Mouse (Mus musculus) forebrain, embryonic 12.5 days (tissue): ENCODE data around the gene Gnat1. TPM values are rescaled to one million over a fixed set of nuclear protein-coding genes. Genes with fewer than 3 reads are reported as not detected.
A peak's percentile ranks its signal among the peaks of the same experiment; 100 is the strongest.

Experiments used
- ATAC-seq: fragments of 200-750 bp; cut with Nextera tagmentation; 2 replicates; pipeline ENCODE4 v1.8.0; 2017; ENCODE audit warnings: moderate TSS enrichment; ENCODE audit not compliant: low FRiP score
- H3K27ac ChIP-seq: fragments of 300-500 bp; sonication (generic); 2 replicates; pipeline ENCODE4 v1.5.1; 2016; ENCODE audit warnings: mild to moderate bottlenecking
- H3K27me3 ChIP-seq: fragments of 300-500 bp; sonication (generic); 2 replicates; pipeline ENCODE4 v1.6.1; 2016; ENCODE audit warnings: mild to moderate bottlenecking
- H3K36me3 ChIP-seq: fragments of 300-500 bp; sonication (generic); replicated peaks from 2 replicates; pipeline ENCODE4 v1.6.1; 2016; ENCODE audit warnings: mild to moderate bottlenecking
- H3K4me1 ChIP-seq: fragments of 300-500 bp; sonication (generic); 2 replicates; pipeline ENCODE4 v1.6.1; 2016
- H3K4me2 ChIP-seq: fragments of 300-500 bp; sonication (generic); 2 replicates; pipeline ENCODE4 v1.6.1; 2016; ENCODE audit warnings: mild to moderate bottlenecking, moderate library complexity
- H3K4me3 ChIP-seq: fragments of 300-500 bp; sonication (generic); replicated peaks from 2 replicates; pipeline ENCODE4 v1.5.1; 2016; ENCODE audit warnings: mild to moderate bottlenecking
- H3K9ac ChIP-seq: fragments of 300-500 bp; sonication (generic); 2 replicates; pipeline ENCODE4 v1.6.1; 2016; ENCODE audit warnings: mild to moderate bottlenecking
- H3K9me3 ChIP-seq: fragments of 300-500 bp; sonication (generic); 2 replicates; pipeline ENCODE4 v1.6.1; 2016
- WGBS: fragments of 180-500 bp; shearing (Covaris S2); methylation state at CpG from one replicate; pipeline ENCODE4 v1.1.7; 2016; 5-methylcytosine and 5-hydroxymethylcytosine counted together
- polyA plus RNA-seq: library from polyadenylated mRNA; unstranded; fragments of >200 nt; fragmentation: Nextera tagmentation; extraction: Ambion mirVana; gene quantifications from 2 replicates; pipeline ENCODE4 v1.2.1, GENCODE M21; 2016

Gnat1 gene
- polyA plus RNA-seq, 1 experiment from 2014 or later: 2.1 TPM

DNA sequence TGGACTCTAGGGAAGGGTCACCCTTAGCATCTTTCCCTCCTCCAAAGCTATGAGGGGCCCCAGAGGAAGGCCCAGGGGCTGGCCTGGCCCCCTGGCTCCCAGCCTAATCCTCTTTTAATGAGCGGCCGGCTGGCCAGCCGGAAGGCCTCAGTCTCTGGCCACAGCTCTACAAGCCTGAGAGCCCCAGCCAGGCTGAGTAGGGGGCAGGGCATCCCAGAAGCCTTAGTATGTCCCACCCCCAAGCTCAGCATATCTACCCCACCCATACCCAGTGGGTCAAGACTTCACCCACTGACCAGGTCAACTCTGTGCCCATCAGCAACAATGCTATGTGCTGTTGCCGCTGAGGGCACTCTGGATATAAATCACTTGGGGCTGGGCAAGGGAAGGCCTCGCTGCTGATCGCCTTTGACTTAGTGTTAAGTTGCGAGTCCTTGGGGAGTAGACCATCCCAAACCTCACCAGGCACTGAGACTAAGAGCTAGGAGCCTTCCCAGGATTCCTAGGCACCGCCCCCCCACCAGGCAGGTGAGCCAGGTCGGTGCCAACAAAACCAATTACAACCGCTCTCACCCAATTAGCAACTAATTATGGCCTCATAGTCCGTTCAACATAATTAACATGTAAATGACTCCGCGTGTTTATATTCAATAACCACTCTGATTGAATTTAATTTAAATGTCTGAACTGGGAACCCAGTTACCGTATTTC lies 18.5 kb upstream of the Gnat1 start:
- Histone ChIP-seq H3K9ac (0 out of 2 replicates have a peak overlapping the region, but pooled peaks have one; percentile 14), H3K27ac (peak overlapping the region; percentile 42; the same call in 1 of the 2 replicates), H3K4me2 (peak overlapping the region; percentile 31), H3K36me3 (0 out of 2 replicates have a peak, but pooled peaks cover 8% of the 10 kb centered on the region), H3K4me1 (peaks cover 93% of the 10 kb centered on the region), H3K4me3 (0 out of 2 replicates have a peak overlapping the region, but pooled peaks have one; percentile 5), H3K27me3 (peaks cover 29% of the 10 kb centered on the region), H3K9me3 (no peaks in the 10 kb centered on the region)
- ATAC-seq: peak; percentile 39; the same call in 1 of the 2 replicates
- 5% methylated on average over 14 of the region's 14 CpGs for WGBS

DNA sequence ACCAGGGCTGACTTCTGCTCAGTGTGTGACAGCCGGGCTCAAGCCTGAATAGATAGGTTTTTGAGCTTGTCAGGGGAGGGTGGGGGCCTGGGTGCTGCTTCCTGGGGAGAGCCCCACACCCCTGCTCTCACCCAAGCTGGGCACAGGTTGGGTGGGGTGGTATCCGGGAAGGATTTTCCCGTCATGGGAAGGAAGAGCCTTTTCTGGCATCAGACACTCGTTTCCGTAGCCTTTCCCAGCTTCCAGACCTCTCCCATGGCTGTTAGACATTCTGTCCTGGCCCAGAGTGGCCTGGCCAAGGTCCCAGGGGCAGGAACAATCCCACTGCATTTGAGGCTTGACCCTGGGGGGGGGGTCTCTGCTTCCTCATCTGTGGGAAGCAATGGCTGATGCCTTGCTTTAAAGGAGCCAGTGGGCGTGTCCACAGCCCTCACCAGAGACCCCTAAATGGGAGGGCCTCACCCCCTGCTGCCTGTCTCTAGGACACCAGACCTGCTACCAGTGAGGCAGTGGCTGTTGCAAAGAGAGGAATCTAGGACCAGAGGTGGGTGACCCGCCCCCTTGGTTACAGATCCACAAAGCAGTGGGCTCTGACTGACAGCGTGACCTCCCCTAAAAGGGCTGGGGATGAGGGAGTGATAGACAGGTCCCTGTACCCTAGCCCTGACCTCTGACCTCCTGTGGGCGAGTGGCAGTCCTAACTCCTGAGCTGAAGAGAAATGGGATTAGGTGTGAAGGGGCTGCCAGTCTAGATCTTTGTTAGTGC lies 17.5 kb upstream of the Gnat1 start:
- Histone ChIP-seq H3K27me3 (peaks cover 23% of the 10 kb centered on the region), H3K9ac (no peak overlapping the region), H3K4me3 (no peak overlapping the region), H3K4me2 (peak overlapping the region; percentile 31), H3K9me3 (no peaks in the 10 kb centered on the region), H3K4me1 (peaks cover 87% of the 10 kb centered on the region), H3K27ac (0 out of 2 replicates have a peak overlapping the region, but pooled peaks have one; percentile 11), H3K36me3 (0 out of 2 replicates have a peak, but pooled peaks cover 5% of the 10 kb centered on the region)
- WGBS: 13% methylated on average over 9 of the region's 9 CpGs
- ATAC-seq: no peak

DNA sequence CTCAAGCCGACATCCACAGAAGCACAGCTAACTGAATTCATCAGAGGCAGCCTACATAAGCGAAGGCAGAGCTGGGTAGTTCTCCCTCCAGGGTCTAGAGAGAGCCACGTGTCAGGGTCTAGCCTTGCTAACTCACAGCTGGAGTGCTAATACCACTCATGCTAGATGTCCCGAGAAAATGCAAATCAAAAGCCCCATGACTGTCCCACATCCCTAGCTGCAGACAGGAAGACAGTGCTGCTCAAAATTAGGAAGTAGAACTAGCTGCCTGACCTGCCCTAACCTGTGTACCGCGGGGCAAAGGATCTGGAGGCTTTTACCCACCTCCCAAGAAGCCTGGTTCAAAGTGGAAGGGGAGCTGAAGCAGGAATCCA lies 16.6 kb upstream of the Gnat1 start:
- 42% methylated on average over 6 of the region's 6 CpGs for WGBS
- ATAC-seq: no peak
- no peak overlapping the region for H3K27ac ChIP-seq
- peaks cover 23% of the 10 kb centered on the region for H3K27me3 ChIP-seq
- H3K9ac ChIP-seq: no peak overlapping the region
- no peak overlapping the region for H3K4me2 ChIP-seq
- H3K4me3 ChIP-seq: no peak overlapping the region
- no peaks in the 10 kb centered on the region for H3K9me3 ChIP-seq
- peaks cover 14% of the 10 kb centered on the region; the same call in 1 of the 2 replicates for H3K36me3 ChIP-seq
- H3K4me1 ChIP-seq: peaks cover 77% of the 10 kb centered on the region

DNA sequence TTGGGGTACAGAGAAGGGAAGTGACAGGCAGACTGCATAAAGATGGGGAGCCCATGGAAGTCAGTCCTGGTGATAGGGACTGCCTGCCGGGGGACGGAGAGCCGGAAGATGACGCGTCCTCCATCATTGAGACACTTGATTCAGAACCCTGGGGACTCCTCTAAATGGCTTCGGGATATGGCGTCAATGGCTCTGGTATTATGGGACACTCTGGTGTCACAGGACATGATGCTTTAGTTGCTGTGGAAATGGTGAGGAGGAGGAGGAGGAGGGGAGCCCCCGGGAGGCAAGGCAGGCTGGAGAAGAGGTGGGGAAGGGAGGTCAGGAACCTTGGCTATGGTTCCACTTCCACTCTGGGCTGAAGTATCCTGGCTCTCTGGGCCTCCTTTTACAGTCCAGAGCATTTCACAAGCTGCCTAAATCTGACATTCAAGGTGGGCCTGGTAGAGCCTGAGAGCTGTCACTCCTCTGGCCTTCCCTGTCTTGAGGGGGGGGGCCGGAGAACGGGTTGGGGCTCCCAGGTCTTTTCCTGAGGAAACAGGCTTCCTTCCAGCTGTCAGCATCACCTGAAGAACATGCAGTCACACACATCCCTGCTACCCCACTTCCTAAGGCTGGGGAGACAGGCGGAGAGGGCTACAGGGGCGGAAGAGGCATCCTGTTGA lies 16.1 kb upstream of the Gnat1 start:
- Histone ChIP-seq H3K27me3 (peaks cover 18% of the 10 kb centered on the region), H3K9ac (no peak overlapping the region), H3K4me3 (no peak overlapping the region), H3K36me3 (peaks cover 19% of the 10 kb centered on the region; the same call in 1 of the 2 replicates), H3K27ac (no peak overlapping the region), H3K4me1 (peaks cover 72% of the 10 kb centered on the region), H3K4me2 (no peak overlapping the region), H3K9me3 (no peaks in the 10 kb centered on the region)
- WGBS: 91% methylated on average over 12 of the region's 12 CpGs
- no peak for ATAC-seq

DNA sequence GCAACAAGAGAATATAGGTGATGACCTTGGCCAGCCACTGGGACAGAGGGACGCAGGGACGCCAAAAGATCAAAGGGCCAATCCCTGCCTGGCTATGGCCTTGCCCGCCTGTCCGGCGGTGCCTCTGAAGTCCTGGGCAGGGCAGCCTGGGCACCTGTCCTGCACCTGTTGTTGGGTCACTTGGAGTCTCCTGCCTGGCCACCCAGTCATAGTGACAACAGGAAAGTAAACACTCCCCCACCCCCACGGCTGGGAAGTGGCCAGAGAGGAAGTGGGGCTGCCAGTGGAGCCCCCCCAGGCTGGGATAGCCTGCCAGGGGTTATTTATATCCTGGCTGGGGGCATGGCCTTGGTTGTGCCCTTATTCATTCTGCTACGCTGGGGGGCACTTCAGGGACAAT lies 15.1 kb upstream of the Gnat1 start:
- Histone ChIP-seq H3K27ac (no peak overlapping the region), H3K4me2 (no peak overlapping the region), H3K9ac (no peak overlapping the region), H3K9me3 (no peaks in the 10 kb centered on the region), H3K4me3 (no peak overlapping the region), H3K27me3 (0 out of 2 replicates have a peak, but pooled peaks cover 12% of the 10 kb centered on the region), H3K36me3 (peaks cover 27% of the 10 kb centered on the region; the same call in 1 of the 2 replicates), H3K4me1 (peaks cover 63% of the 10 kb centered on the region)
- ATAC-seq: no peak
- 74% methylated on average over 7 of the region's 7 CpGs for WGBS

DNA sequence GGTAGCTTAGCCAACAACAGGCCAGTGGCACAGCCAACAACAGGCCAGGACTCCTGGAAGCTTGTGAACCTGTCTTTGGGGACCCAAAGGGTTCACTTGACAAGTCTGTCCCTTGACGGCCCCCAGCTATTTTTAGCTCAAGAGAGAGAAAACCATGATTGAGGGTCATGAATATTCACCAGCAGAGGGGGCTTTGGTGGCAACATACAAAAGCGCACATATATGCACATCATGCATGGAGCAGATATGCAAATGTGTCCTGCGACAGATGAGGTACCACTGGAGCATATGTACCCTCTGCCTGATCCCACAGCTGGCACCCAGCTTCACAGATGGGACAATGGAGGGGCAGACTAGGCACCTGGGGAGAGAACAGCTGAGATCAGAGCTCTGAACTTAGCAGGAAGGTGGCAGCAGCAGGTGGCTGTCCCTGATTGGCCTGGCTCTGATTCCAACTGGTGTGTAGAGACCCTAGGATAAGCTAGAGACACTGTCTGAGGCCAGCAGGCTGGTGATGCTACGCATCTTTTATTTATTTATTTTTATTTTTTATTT lies 14.0 kb upstream of the Gnat1 start:
- Histone ChIP-seq H3K9ac (no peak overlapping the region), H3K4me3 (no peak overlapping the region), H3K27me3 (0 out of 2 replicates have a peak, but pooled peaks cover 12% of the 10 kb centered on the region), H3K27ac (no peak overlapping the region), H3K9me3 (no peaks in the 10 kb centered on the region), H3K36me3 (peaks cover 31% of the 10 kb centered on the region; the same call in 1 of the 2 replicates), H3K4me2 (no peak overlapping the region), H3K4me1 (peaks cover 52% of the 10 kb centered on the region)
- 59% methylated on average over 4 of the region's 4 CpGs for WGBS
- ATAC-seq: no peak

DNA sequence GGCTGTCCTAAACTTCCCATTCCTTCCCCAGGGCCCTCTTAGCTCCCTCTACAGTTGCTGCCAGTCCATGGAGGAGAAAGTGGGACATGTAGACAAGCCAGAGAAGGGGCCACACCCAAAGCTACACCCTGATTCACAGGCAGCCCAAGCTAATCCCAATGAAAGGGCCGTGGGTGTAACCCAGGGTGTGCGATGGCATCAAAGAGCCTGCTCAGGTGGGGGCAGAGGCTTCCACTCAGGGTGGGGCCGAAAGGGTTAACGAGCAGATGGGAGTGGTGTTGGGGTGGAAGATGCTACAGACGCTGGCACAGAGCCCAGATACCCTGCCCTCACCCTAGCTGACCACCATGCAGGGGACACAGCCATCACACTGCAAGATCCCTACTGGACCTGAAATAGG lies 13.3 kb upstream of the Gnat1 start:
- Histone ChIP-seq H3K4me2 (no peak overlapping the region), H3K27me3 (0 out of 2 replicates have a peak, but pooled peaks cover 12% of the 10 kb centered on the region), H3K36me3 (peaks cover 36% of the 10 kb centered on the region), H3K9ac (no peak overlapping the region), H3K4me1 (peaks cover 44% of the 10 kb centered on the region), H3K4me3 (no peak overlapping the region), H3K9me3 (no peaks in the 10 kb centered on the region), H3K27ac (no peak overlapping the region)
- ATAC-seq: no peak
- 74% methylated on average over 5 of the region's 5 CpGs for WGBS

DNA sequence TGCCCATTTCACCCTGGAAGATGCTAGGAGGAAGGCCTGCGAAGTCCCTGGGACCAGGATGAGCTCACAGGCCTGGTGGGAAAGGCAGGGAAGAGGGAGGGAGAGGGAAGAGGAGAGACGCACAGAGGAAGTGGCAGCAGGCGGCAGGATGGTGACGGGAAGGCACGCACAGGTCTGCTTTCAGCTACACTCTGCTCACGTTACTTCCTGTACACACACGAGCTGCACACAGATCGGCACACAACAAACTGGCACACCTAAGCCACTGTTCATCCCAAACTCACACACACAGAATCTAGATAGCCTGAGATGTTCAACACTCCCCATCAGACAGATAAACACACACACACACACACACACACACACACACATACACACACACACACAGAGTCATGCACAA lies 10.9 kb upstream of the Gnat1 start:
- no peak overlapping the region for H3K4me3 ChIP-seq
- WGBS: 87% methylated on average over 8 of the region's 8 CpGs
- H3K36me3 ChIP-seq: peaks cover 43% of the 10 kb centered on the region
- H3K9me3 ChIP-seq: no peaks in the 10 kb centered on the region
- ATAC-seq: no peak
- no peak overlapping the region for H3K9ac ChIP-seq
- H3K4me1 ChIP-seq: peaks cover 20% of the 10 kb centered on the region
- 0 out of 2 replicates have a peak, but pooled peaks cover 6% of the 10 kb centered on the region for H3K27me3 ChIP-seq
- H3K4me2 ChIP-seq: no peak overlapping the region
- no peak overlapping the region for H3K27ac ChIP-seq

DNA sequence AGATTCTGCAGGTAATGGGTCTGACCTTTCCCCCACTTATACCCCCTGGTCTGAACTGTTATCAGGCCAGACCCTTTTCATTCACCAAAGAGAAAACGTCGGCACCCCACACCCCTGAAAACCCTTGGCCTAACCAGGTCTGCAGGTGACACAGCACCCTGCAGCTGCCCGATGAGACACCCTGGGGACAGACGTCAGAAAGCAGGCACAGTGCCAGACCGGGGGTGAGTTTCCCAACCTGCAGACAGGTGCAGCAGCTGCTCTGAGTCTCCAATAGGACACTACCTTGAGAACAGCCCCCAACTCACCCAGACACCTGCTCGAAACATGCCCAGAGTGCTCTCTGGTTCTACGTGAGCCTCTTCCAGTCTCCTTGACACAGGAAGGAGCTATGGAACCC lies 9.4 kb upstream of the Gnat1 start:
- 84% methylated on average over 7 of the region's 7 CpGs for WGBS
- Histone ChIP-seq H3K27ac (no peak overlapping the region), H3K4me3 (no peak overlapping the region), H3K4me1 (peaks cover 11% of the 10 kb centered on the region), H3K9ac (no peak overlapping the region), H3K27me3 (no peaks in the 10 kb centered on the region), H3K4me2 (no peak overlapping the region), H3K9me3 (no peaks in the 10 kb centered on the region), H3K36me3 (peaks cover 53% of the 10 kb centered on the region)
- no peak for ATAC-seq

DNA sequence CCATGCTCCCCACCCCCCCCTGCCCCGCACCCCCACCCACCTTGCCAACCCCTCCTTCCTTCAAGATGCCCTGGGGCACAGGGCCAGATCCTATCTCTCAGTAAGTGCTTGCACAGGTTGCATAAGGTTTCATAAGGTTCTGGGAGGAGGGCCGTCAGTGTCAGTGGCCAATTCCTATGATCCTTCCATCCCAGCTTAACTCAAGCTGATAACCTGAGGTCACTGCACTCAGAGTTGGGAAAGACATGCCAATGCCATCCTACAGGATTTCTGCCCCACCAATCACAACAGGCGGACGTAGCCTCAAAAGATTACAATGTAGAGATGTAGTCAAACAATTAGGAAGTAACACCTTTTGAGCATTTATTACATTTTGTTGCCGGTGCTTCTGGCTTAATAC lies 8.9 kb upstream of the Gnat1 start:
- H3K4me1 ChIP-seq: peaks cover 8% of the 10 kb centered on the region
- H3K4me3 ChIP-seq: no peak overlapping the region
- H3K9me3 ChIP-seq: no peaks in the 10 kb centered on the region
- H3K36me3 ChIP-seq: peaks cover 53% of the 10 kb centered on the region
- ATAC-seq: no peak
- H3K9ac ChIP-seq: no peak overlapping the region
- 93% methylated on average over 5 of the region's 5 CpGs for WGBS
- no peaks in the 10 kb centered on the region for H3K27me3 ChIP-seq
- no peak overlapping the region for H3K4me2 ChIP-seq
- H3K27ac ChIP-seq: no peak overlapping the region

DNA sequence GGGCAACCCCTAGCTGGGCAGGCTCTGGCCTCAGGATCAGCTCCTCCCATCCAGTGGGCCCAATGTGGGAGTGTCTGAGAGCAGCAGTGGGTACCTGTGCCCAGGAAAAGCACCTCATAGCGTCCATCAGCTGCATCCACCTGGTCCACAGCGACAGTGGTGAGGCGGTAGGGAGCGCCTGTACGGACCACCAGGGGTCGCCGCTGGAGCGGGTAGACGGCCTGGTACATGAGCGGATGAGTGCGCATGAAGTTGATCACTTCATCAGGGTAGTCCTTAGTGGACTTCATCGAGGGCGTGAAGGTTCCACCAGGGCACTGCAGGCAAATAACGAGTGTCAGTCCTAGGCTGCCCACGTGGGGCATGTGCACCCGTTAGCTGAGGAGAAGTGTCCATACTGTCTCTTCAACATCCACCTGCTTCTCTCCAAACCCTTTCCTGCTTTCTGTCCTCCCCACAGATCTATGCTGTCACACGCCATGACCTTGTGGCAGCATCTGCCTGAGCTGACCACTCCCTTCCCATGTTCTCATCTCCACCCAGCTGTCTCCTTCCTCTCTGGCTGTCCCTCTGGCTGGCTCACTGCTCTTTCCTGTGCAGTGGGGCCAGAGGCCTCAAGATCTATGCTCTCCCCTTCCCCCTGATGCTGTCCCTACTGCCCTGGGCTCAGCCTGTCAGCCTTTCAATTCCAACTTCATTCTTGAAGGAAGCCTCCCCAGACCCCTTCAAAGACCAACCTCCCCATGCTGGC lies 5.9 kb upstream of the Gnat1 start:
- ATAC-seq: peak; percentile 69
- H3K36me3 ChIP-seq: peaks cover 37% of the 10 kb centered on the region

More for the DNA sequence above, 5.9 kb upstream of the Gnat1 start:
- 43% methylated on average over 17 of the region's 17 CpGs for whole genome bisulfite sequencing
- Histone ChIP-seq H3K9ac (no peak overlapping the region), H3K27ac (no peak overlapping the region), H3K27me3 (no peaks in the 10 kb centered on the region), H3K9me3 (no peaks in the 10 kb centered on the region), H3K4me1 (no peaks in the 10 kb centered on the region), H3K4me3 (no peak overlapping the region), H3K4me2 (no peak overlapping the region)
